ENCODE assay signal across 25 mouse cellular contexts in genomic region chr17:49515678-49516077, GRCm38 (mm10). TPM values are rescaled to one million over a fixed set of nuclear protein-coding genes. Genes with fewer than 3 reads are reported as not detected.
DNase-seq lines count a peak whose midpoint lies in the region; ATAC-seq and TF ChIP-seq lines count a peak whose summit lies in the region.
"Had no signal": no experiment of that assay in that cellular context is flagged by ENCODE, and none has a peak within 500 bp of the region (broad histone marks: within the 10 kb centered on the region; RNA-seq: fewer than 3 reads in every experiment).

No protein-coding gene starts in this region.

- H3K9me3 ChIP-seq in kidney, embryonic 15.5 days (replicated peaks): no peaks in the 10 kb centered on the region
- no peaks in the 10 kb centered on the region for H3K9me3 ChIP-seq in lung, embryonic 15.5 days
- H3K9me3 ChIP-seq: heart, embryonic 12.5 days; hindbrain, embryonic 12.5 days; limb, embryonic 10.5 days; liver, embryonic 15.5 days; midbrain, embryonic 12.5 days; neural tube, embryonic 15.5 days had no signal

- no peaks in the 10 kb centered on the region for H3K36me3 ChIP-seq in kidney, embryonic 15.5 days
- H3K36me3 ChIP-seq in lung, embryonic 15.5 days: no peaks in the 10 kb centered on the region
- H3K36me3 ChIP-seq: heart, embryonic 12.5 days; hindbrain, embryonic 12.5 days; liver, embryonic 15.5 days; midbrain, embryonic 12.5 days; neural tube, embryonic 15.5 days had no signal

- H3K4me1 ChIP-seq in kidney, embryonic 15.5 days: peaks cover 22% of the 10 kb centered on the region
- peaks cover 25% of the 10 kb centered on the region for H3K4me1 ChIP-seq in lung, embryonic 15.5 days
- H3K4me1 ChIP-seq in embryonic fibroblast, embryonic 13.5 days (ENCODE audit: control insufficient read depth, insufficient read depth, low read length): 0 out of 2 replicates have a peak, but pooled peaks cover 6% of the 10 kb centered on the region
- H3K4me1 ChIP-seq: liver, embryonic 15.5 days; midbrain, embryonic 12.5 days had no signal

- 51% methylated on average over 4 of the region's 4 CpGs for WGBS in kidney, embryonic 15.5 days
- 27% methylated on average over 4 of the region's 4 CpGs for WGBS in lung, embryonic 15.5 days

- no peak overlapping the region for H3K4me2 ChIP-seq in kidney, embryonic 15.5 days
- H3K4me2 ChIP-seq in lung, embryonic 15.5 days: peak overlapping the region; percentile 14; the same call in 1 of the 2 replicates
- H3K4me2 ChIP-seq: heart, embryonic 12.5 days; hindbrain, embryonic 12.5 days; liver, embryonic 15.5 days; midbrain, embryonic 12.5 days; neural tube, embryonic 15.5 days had no signal

- peak overlapping the region; percentile 51; the same call in 1 of the 2 replicates for H3K27ac ChIP-seq in gastrocnemius, adult 2 months
- H3K27ac ChIP-seq in kidney, embryonic 15.5 days: peak overlapping the region; percentile 70
- peak overlapping the region; percentile 43 for H3K27ac ChIP-seq in lung, embryonic 15.5 days
- peak overlapping the region; percentile 48 for H3K27ac ChIP-seq in embryonic fibroblast, embryonic 13.5 days (ENCODE audit: insufficient read depth, low read length)
- H3K27ac ChIP-seq: hindbrain, embryonic 12.5 days; limb, embryonic 10.5 days; liver, embryonic 15.5 days; midbrain, embryonic 12.5 days; neural tube, embryonic 15.5 days had no signal

- H3K27me3 ChIP-seq in kidney, embryonic 15.5 days: no peaks in the 10 kb centered on the region
- H3K27me3 ChIP-seq in lung, embryonic 15.5 days: no peaks in the 10 kb centered on the region
- H3K27me3 ChIP-seq: heart, embryonic 12.5 days; hindbrain, embryonic 12.5 days; liver, embryonic 15.5 days; midbrain, embryonic 12.5 days had no signal

- intact Hi-C loops in gastrocnemius, adult 2 months (cut with DNase I): no loop called here

- no peak overlapping the region for H3K9ac ChIP-seq in kidney, embryonic 15.5 days
- no peak overlapping the region for H3K9ac ChIP-seq in lung, embryonic 15.5 days
- H3K9ac ChIP-seq: heart, embryonic 12.5 days; hindbrain, embryonic 12.5 days; liver, embryonic 15.5 days; midbrain, embryonic 12.5 days; neural tube, embryonic 15.5 days had no signal

- no peak for DNase-seq in gastrocnemius, adult 2 months
- no peak for DNase-seq in gastrocnemius, postnatal 10 days
- no peak for DNase-seq in kidney, adult 9 months
- DNase-seq in lung, postnatal 36 days: no peak
- no peak for DNase-seq in cerebellum, adult 8-10 months
- DNase-seq: adrenal gland, postnatal 14 days; cerebellum, adult 9-10 months; heart, postnatal 14 days; liver; right cerebral cortex, adult 18-20 months; right cerebral cortex, postnatal 4 days; thymus, postnatal 36 days had no signal

- TF ChIP-seq CTCF in gastrocnemius, adult 2 months (IDR thresholded peaks at IDR 0.05): no peak
- no peak for TF ChIP-seq CTCF in embryonic fibroblast, embryonic 13.5 days (IDR thresholded peaks at IDR 0.05; ENCODE audit: borderline replicate concordance, insufficient read depth, low read length)

- no peak overlapping the region for H3K4me3 ChIP-seq in gastrocnemius, adult 2 months
- H3K4me3 ChIP-seq in kidney, embryonic 15.5 days (replicated peaks): no peak overlapping the region
- H3K4me3 ChIP-seq in lung, embryonic 15.5 days: no peak overlapping the region
- H3K4me3 ChIP-seq in embryonic fibroblast, embryonic 13.5 days (ENCODE audit: insufficient read depth, low read length): no peak overlapping the region
- H3K4me3 ChIP-seq: heart, embryonic 12.5 days; hindbrain, embryonic 12.5 days; limb, embryonic 10.5 days; liver, embryonic 15.5 days; midbrain, embryonic 12.5 days; neural tube, embryonic 15.5 days had no signal

- ATAC-seq in kidney, embryonic 15.5 days (replicated peaks; ENCODE audit: low FRiP score): no peak; the same call in 1 of the 2 replicates
- ATAC-seq in lung, embryonic 15.5 days (ENCODE audit: borderline replicate concordance, extremely low read depth, low FRiP score, low TSS enrichment): peak; percentile 23; the same call in 1 of the 2 replicates
- ATAC-seq: CD4-positive, CD25-positive, alpha-beta regulatory T cell, adult 4 months; forebrain, embryonic 14.5 days had no signal

- no peak for TF ChIP-seq POLR2A in embryonic fibroblast, embryonic 13.5 days (IDR thresholded peaks at IDR 0.05; ENCODE audit: low read depth, low read length)

RNA-seq across cellular contexts. Expression of gene Daam2, which starts 48.5 kb away (rescaled TPM):
- 1 to 10 TPM; 3.0 to 6.0 TPM for total RNA-seq in gastrocnemius, adult 2 months (2021)
- 10 to 100 TPM; 13.1 to 13.4 TPM for total RNA-seq in gastrocnemius, postnatal 10 days (2021)
- polyA plus RNA-seq in kidney, embryonic 15.5 days (2015; fragmentation: Nextera tagmentation; extraction: Ambion mirVana): 6.6 and 7.1 TPM in 2 replicates
- 14.0 and 15.8 TPM in 2 replicates for polyA plus RNA-seq in lung, embryonic 15.5 days (2015; fragmentation: Nextera tagmentation; extraction: Ambion mirVana)
- 13.7 and 19.0 TPM in 2 replicates for polyA plus RNA-seq in embryonic fibroblast, embryonic 13.5 days (2011; ENCODE audit: insufficient read length, low read depth, missing spikeins)
- total RNA-seq: granulocyte monocyte progenitor cell, adult 5-6 weeks; megakaryocyte progenitor cell, adult 5-6 weeks had no signal
